Mouse (Mus musculus) small intestine, adult 2 months (tissue): ENCODE results near the gene Hist2h2ab. TPM values are rescaled to one million over a fixed set of nuclear protein-coding genes. Genes with fewer than 3 reads are reported as not detected.
A peak's percentile ranks its signal among the peaks of the same experiment; 100 is the strongest.
"Not testable (repeated sequence)": the region's sequence is repeated elsewhere in the genome, so short reads cannot be mapped to it uniquely, and the experiment has no call there.

Experiments used
- H3K27ac ChIP-seq: fragments of 200-500 bp; 2 replicates; pipeline ENCODE4 v1.5.1; 2012; ENCODE audit warnings: low read depth, low read length, control low read depth, inconsistent platforms; ENCODE audit not compliant: insufficient read depth
- H3K27me3 ChIP-seq: fragments of 200-500 bp; 2 replicates; pipeline ENCODE4 v1.6.1; 2012; ENCODE audit warnings: mild to moderate bottlenecking, moderate library complexity, low read length, inconsistent platforms; ENCODE audit not compliant: control insufficient read depth, insufficient read depth
- H3K36me3 ChIP-seq: fragments of 200-500 bp; 2 replicates; pipeline ENCODE4 v1.6.1; 2012; ENCODE audit warnings: mild to moderate bottlenecking, low read length, control low read depth, inconsistent platforms; ENCODE audit not compliant: control insufficient read depth, insufficient read depth
- H3K4me1 ChIP-seq: fragments of 200-500 bp; 2 replicates; pipeline ENCODE4 v1.6.1; 2012; ENCODE audit warnings: low read length, inconsistent platforms, mixed read lengths; ENCODE audit not compliant: control insufficient read depth, insufficient read depth, insufficient read length
- H3K4me3 ChIP-seq: fragments of 200-500 bp; 2 replicates; pipeline ENCODE4 v1.5.1; 2012; ENCODE audit warnings: low read depth, mild to moderate bottlenecking, control low read depth, inconsistent platforms, low read length, moderate library complexity
- CTCF ChIP-seq: fragments of 200-500 bp; IDR thresholded peaks from 2 replicates; pipeline ENCODE4 v1.5.1; 2012; ENCODE audit warnings: low read depth, mild to moderate bottlenecking, control low read depth, inconsistent platforms, low read length, moderate library complexity, mixed read lengths; ENCODE audit not compliant: insufficient replicate concordance, insufficient read length; ENCODE audit errors: extremely low read depth
- POLR2A ChIP-seq: fragments of 200-500 bp; IDR thresholded peaks from 2 replicates; pipeline ENCODE4 v1.6.1; 2012; ENCODE audit warnings: low read depth, mild to moderate bottlenecking, control low read depth, inconsistent platforms, low read length, moderate library complexity
- WGBS: fragments of 180-500 bp; shearing (Covaris S2); methylation state at CpG from one replicate; pipeline ENCODE4 v1.1.7; 2018; 5-methylcytosine and 5-hydroxymethylcytosine counted together
- polyA plus RNA-seq: library from polyadenylated mRNA; depleted of rRNA; stranded (reverse); fragments of >200 nt; gene quantifications from 2 replicates; pipeline ENCODE4 v1.2.3, GENCODE M21; 2012

Hist2h2ab gene
- polyA plus RNA-seq, 1 experiment, result 3.4 TPM

DNA sequence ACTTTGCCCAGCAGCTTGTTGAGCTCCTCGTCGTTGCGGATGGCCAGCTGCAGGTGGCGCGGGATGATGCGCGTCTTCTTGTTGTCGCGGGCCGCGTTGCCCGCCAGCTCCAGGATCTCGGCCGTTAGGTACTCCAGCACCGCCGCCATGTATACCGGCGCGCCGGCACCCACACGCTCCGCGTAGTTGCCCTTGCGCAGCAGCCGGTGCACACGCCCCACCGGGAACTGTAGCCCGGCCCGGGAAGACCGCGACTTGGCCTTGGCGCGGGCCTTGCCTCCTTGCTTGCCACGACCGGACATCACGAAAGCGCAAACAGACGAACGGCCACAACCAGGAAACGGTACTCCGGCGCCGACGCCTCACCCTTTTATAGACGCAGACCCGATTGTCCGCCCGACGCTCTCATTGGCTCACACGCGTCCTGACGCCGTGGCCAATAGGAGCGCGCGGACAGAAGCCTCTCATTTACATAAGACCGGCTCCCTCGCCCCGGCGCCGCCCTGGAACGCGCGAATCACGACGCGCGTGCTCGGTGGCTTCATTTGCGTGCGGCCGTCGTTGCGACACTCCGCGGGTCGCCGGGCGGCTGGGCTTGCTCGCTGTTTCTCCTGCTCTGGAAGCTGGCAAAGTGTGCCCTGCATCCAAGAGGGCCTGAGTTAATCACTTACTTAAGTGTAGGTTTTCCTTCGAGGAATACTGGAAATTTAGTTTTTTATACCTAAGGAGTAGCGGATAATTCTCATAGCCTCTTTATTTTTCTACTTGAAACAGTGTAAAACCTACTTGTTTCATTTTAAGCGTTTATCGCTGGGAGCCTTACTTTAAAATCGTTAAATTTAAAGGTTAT is 20.5 kb downstream of the Hist2h2ab start, which contains the start of gene Hist2h2aa2:
Hist2h2aa2 (minus strand) TSS at position 328 of the 850 bp plus-strand sequence.
- H3K27ac ChIP-seq, result peak within 1 kb of the TSS; percentile 85
- not testable (repeated sequence) for H3K4me1 ChIP-seq, H3K36me3 ChIP-seq, H3K27me3 ChIP-seq
- WGBS, result 1% methylated on average over 39 of the region's 85 CpGs
- TF ChIP-seq POLR2A, result 0 out of 2 replicates have a peak, but pooled peaks have one; percentile 34
- H3K4me3 ChIP-seq, result peak within 1 kb of the TSS; percentile 59

DNA sequence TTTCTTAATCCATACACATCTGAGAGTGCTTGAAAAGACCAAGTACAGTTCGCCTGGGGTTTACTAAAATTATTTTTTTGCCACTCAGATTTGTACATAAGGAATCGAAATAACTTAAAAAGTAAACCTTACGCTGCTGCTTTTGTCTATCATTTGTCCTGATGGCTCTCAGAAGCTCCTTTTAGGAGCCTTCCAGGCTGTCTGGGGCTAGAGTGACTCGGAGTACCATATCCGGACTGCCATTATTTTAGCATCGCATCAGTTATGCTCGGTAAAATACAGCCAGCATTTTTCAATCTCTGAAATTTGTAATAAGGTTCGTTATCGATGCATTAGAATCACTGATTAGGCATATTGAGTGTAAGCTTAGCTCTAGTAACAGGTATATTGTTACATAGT is 21.1 kb downstream of the Hist2h2ab start:
- no peak for TF ChIP-seq POLR2A
- TF ChIP-seq CTCF, result no peak
- 0 out of 2 replicates have a peak overlapping the region, but pooled peaks have one; percentile 44 for H3K27ac ChIP-seq
- H3K4me3 ChIP-seq, result no peak overlapping the region
- 80% methylated on average over 9 of the region's 9 CpGs for WGBS
- H3K4me1 ChIP-seq, result peaks cover 6% of the 10 kb centered on the region; the same call in 1 of the 2 replicates
- no peaks in the 10 kb centered on the region for H3K36me3 ChIP-seq
- H3K27me3 ChIP-seq, result no peaks in the 10 kb centered on the region

DNA sequence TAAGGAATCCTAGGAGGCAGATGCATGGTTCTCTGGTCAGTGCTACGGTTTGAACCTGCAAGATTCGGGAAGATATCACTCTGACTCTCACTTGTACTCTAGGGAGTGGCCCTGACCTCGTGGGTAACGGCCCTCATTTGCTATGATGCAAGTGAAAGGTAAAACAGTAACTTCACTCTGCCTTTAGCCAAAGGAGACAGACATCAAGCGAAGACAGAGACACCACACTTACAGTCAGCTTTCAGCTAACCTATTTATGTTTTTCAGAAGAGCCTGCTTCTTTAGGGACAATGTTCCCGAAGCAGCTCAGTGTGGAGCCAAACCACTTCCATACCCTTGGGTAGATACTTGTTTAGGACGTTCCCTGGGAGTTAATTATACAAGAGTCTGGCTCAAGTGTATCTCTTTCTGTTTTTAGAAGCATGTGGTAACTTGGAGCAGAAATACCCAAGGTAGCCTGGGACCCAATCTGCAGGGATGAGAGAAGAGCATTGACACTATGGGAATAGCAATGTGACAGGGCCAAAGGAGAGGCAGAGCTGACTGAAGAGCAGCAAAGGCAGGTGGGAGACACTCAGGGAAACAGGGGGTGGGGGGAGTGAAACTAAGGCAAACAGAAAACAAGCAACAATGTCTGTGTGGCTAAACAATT is 24.4 kb downstream of the Hist2h2ab start:
- Histone ChIP-seq H3K27me3 (no peaks in the 10 kb centered on the region), H3K4me3 (no peak overlapping the region), H3K27ac (peak overlapping the region; percentile 74), H3K36me3 (no peaks in the 10 kb centered on the region), H3K4me1 (peaks cover 6% of the 10 kb centered on the region; the same call in 1 of the 2 replicates)
- no peak for TF ChIP-seq POLR2A
- TF ChIP-seq CTCF, result no peak
- WGBS, result 29% methylated on average over 7 of the region's 7 CpGs

DNA sequence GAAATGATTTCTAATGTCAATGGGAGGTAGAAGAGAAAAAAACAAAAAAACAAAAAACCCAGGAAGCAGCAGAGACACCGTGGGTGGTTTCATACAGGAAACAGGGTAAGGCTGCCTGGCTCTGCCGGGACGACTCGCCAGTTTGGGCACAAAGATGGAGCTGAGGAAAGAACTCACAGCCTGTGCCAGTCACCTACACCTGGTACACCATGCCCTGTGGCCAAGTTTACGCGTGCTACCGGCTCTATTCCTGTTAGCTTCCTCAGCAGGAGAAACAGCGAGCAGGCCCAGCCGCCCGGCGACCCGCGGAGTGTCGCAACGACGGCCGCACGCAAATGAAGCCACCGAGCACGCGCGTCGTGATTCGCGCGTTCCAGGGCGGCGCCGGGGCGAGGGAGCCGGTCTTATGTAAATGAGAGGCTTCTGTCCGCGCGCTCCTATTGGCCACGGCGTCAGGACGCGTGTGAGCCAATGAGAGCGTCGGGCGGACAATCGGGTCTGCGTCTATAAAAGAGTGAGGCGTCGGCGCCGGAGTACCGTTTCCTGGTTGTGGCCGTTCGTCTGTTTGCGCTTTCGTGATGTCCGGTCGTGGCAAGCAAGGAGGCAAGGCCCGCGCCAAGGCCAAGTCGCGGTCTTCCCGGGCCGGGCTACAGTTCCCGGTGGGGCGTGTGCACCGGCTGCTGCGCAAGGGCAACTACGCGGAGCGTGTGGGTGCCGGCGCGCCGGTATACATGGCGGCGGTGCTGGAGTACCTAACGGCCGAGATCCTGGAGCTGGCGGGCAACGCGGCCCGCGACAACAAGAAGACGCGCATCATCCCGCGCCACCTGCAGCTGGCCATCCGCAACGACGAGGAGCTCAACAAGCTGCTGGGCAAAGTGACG is 25.6 kb downstream of the Hist2h2ab start, which contains the start of gene Hist2h2aa1:
Hist2h2aa1 (plus strand) TSS at position 495 of the 884 bp plus-strand sequence.
- TF ChIP-seq POLR2A, result peak; percentile 49; the same call in 1 of the 2 replicates
- not testable (repeated sequence) for H3K4me1 ChIP-seq, H3K36me3 ChIP-seq, H3K27me3 ChIP-seq
- Histone ChIP-seq H3K27ac (peak within 1 kb of the TSS; percentile 100), H3K4me3 (peak within 1 kb of the TSS; percentile 76)
- WGBS, result under 1% methylated on average over 40 of the region's 88 CpGs

DNA sequence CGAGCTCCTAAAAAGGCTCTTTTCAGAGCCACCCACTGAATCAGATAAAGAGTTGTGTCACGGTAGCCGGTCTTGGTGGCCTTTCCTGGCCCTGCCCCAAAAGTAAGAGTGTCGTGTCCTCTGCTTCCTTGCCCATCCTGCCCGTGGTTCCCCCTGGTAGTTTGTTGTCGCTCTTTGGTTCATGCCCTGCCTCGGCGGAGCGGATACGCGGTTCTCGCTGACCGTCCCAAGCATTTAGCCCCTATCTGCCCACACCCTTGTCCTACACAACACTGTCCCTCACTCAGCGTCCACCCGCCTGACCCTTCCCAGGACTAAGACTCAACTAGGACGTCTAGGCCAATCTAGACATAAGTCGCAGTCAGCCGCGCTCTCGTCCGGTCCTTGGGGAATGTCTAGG is 26.4 kb downstream of the Hist2h2ab start:
- peak overlapping the region; percentile 89 for H3K27ac ChIP-seq
- H3K36me3 ChIP-seq, H3K27me3 ChIP-seq, H3K4me1 ChIP-seq: not testable (repeated sequence)
- 2% methylated on average over 12 of the region's 21 CpGs for WGBS
- peak overlapping the region; percentile 62 for H3K4me3 ChIP-seq

DNA sequence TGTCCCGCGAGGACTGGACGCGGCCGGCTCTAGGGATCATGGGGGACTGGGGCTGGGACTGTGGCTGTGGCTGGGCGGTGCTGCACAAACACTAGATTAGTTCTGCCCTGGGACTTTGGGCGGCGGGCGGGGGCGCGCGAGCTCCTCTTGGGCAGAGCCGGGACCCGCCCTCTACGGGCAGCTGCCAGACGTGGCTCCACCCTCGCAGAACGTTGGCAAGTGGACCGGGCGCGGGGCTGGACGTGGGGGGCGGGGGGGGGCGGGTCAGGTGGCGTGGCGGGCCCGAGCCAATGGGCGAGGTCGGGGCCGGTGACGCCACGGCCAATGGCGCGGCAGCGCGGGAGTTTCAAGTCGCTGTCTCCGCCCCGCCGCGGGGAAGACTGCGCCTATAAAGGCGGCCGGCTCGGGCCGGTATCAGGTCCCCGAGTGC is 26.8 kb downstream of the Hist2h2ab start, which contains the start of gene Hist2h3c1:
Hist2h3c1 (plus strand) TSS at position 259 of the 430 bp plus-strand sequence.
- H3K27me3 ChIP-seq, H3K36me3 ChIP-seq, H3K4me1 ChIP-seq: not testable (repeated sequence)
- WGBS, result 0% methylated on average over 4 of the region's 47 CpGs
- H3K27ac ChIP-seq, result peak within 1 kb of the TSS; percentile 89
- H3K4me3 ChIP-seq, result peak within 1 kb of the TSS; percentile 62
